Mouse (Mus musculus) MEL (cell line): ENCODE results near the gene Cbarp. TPM values are rescaled to one million over a fixed set of nuclear protein-coding genes. Genes with fewer than 3 reads are reported as not detected.

Experiments
- DNase-seq: peaks from one replicate; pipeline ENCODE4 v3.0.0; 2011; ENCODE audit warnings: low read depth, low spot score
- H3K27ac ChIP-seq: 2 replicates; pipeline ENCODE4 v1.5.1; 2012; ENCODE audit warnings: low read depth, mild to moderate bottlenecking, control low read depth, low read length, moderate library complexity; ENCODE audit not compliant: control insufficient read depth
- H3K27me3 ChIP-seq, 2 experiments: fragments of 150-350 bp in 1 of 2; sonication (generic) in 1 of 2; 2 replicates each; pipeline ENCODE4 v1.6.1; 2012; ENCODE audit warnings: low read length in 2 of 2, mild to moderate bottlenecking in 2 of 2, improper control_type of control experiment in 1 of 2, moderate library complexity in 1 of 2; ENCODE audit not compliant: insufficient read depth in 2 of 2, control insufficient read depth in 1 of 2
- H3K36me3 ChIP-seq, 2 experiments: 2 replicates each; pipeline ENCODE4 v1.6.1; 2012 to 2014; ENCODE audit warnings: low read length in 2 of 2, improper control_type of control experiment in 1 of 2, inconsistent platforms in 1 of 2, mild to moderate bottlenecking in 1 of 2; ENCODE audit not compliant: insufficient read depth in 2 of 2, control insufficient read depth in 1 of 2
- H3K4me1 ChIP-seq, 2 experiments: fragments of 150-350 bp in 1 of 2; sonication (generic) in 1 of 2; 2 replicates each; pipeline ENCODE4 v1.6.1; 2012; ENCODE audit warnings: low read length in 2 of 2, improper control_type of control experiment in 1 of 2, mild to moderate bottlenecking in 1 of 2; ENCODE audit not compliant: insufficient read depth in 2 of 2, control insufficient read depth in 1 of 2
- H3K4me3 ChIP-seq, 2 experiments: fragments of 150-350 bp in 1 of 2; sonication (generic) in 1 of 2; 2 replicates each; pipeline ENCODE4 v1.5.1; 2012; ENCODE audit warnings: low read depth in 2 of 2, low read length in 2 of 2, mild to moderate bottlenecking in 2 of 2, moderate library complexity in 2 of 2, control low read depth in 1 of 2, improper control_type of control experiment in 1 of 2; ENCODE audit not compliant: control insufficient read depth in 1 of 2, insufficient read depth in 1 of 2
- H3K79me2 ChIP-seq: 2 replicates; pipeline ENCODE4 v1.6.1; 2012; ENCODE audit warnings: mild to moderate bottlenecking, low read length, moderate library complexity; ENCODE audit not compliant: control insufficient read depth, poor library complexity, insufficient read depth
- H3K9ac ChIP-seq: 2 replicates; pipeline ENCODE4 v1.6.1; 2012; ENCODE audit warnings: low read depth, mild to moderate bottlenecking, control low read depth, low read length, moderate library complexity; ENCODE audit not compliant: control insufficient read depth, poor library complexity, severe bottlenecking
- H3K9me3 ChIP-seq: fragments of 150-350 bp; sonication (generic); replicated peaks from 2 replicates; pipeline ENCODE4 v1.6.1; 2012; ENCODE audit warnings: mild to moderate bottlenecking, low read length, improper control_type of control experiment, moderate library complexity; ENCODE audit not compliant: insufficient read depth
- E2F4 ChIP-seq: IDR thresholded peaks from 2 replicates; pipeline ENCODE4 v1.6.1; 2011; ENCODE audit warnings: low read depth, low read length, improper control_type of control experiment, borderline replicate concordance
- EP300 ChIP-seq, 2 experiments: IDR thresholded peaks; 2 replicates each; pipeline ENCODE4 v1.6.1; 2011; ENCODE audit warnings: improper control_type of control experiment in 2 of 2, low read length in 2 of 2, low read depth in 1 of 2, mild to moderate bottlenecking in 1 of 2
- HCFC1 ChIP-seq: IDR thresholded peaks from 2 replicates; pipeline ENCODE4 v1.6.1; 2012; ENCODE audit warnings: low read depth, mild to moderate bottlenecking, inconsistent platforms, low read length, improper control_type of control experiment, moderate library complexity
- MAZ ChIP-seq: IDR thresholded peaks from 2 replicates; pipeline ENCODE4 v1.6.1; 2012; ENCODE audit warnings: low read depth, mild to moderate bottlenecking, inconsistent platforms, low read length, improper control_type of control experiment
- MEF2A ChIP-seq: IDR thresholded peaks from 2 replicates; pipeline ENCODE4 v1.6.1; 2014; ENCODE audit warnings: low read depth, mild to moderate bottlenecking, inconsistent platforms, low read length, improper control_type of control experiment; ENCODE audit not compliant: poor library complexity, insufficient replicate concordance, severe bottlenecking; ENCODE audit errors: extremely low read depth
- MXI1 ChIP-seq: IDR thresholded peaks from 2 replicates; pipeline ENCODE4 v1.6.1; 2011; ENCODE audit warnings: mild to moderate bottlenecking, low read depth, low read length, improper control_type of control experiment
- NRF1 ChIP-seq: IDR thresholded peaks from 2 replicates; pipeline ENCODE4 v1.6.1; 2014; ENCODE audit warnings: low read depth, mild to moderate bottlenecking, inconsistent platforms, low read length, improper control_type of control experiment, moderate library complexity; ENCODE audit not compliant: poor library complexity, insufficient read depth, severe bottlenecking
- POLR2A ChIP-seq, 2 experiments: IDR thresholded peaks; 2 replicates each; pipeline ENCODE4 v1.6.1; 2011 to 2012; ENCODE audit warnings: low read length in 2 of 2, mild to moderate bottlenecking in 2 of 2, control low read depth in 1 of 2, improper control_type of control experiment in 1 of 2, low read depth in 1 of 2, moderate library complexity in 1 of 2; ENCODE audit not compliant: control insufficient read depth in 1 of 2, insufficient read depth in 1 of 2, poor library complexity in 1 of 2
- POLR2AphosphoS2 ChIP-seq: IDR thresholded peaks from 2 replicates; pipeline ENCODE4 v1.6.1; 2011; ENCODE audit warnings: low read length, improper control_type of control experiment
- SMC3 ChIP-seq: IDR thresholded peaks from 2 replicates; pipeline ENCODE4 v1.6.1; 2011; ENCODE audit warnings: low read depth, low read length, improper control_type of control experiment
- TAL1 ChIP-seq: IDR thresholded peaks from 2 replicates; pipeline ENCODE4 v1.6.1; 2012; ENCODE audit warnings: mild to moderate bottlenecking, inconsistent platforms, low read length, moderate library complexity, mixed read lengths
- TCF12 ChIP-seq: IDR thresholded peaks from 2 replicates; pipeline ENCODE4 v1.6.1; 2014; ENCODE audit warnings: low read depth, mild to moderate bottlenecking, inconsistent platforms, low read length, improper control_type of control experiment, moderate library complexity
- USF2 ChIP-seq, 2 experiments: IDR thresholded peaks; 2 replicates each; pipeline ENCODE4 v1.6.1; 2011 to 2012; ENCODE audit warnings: improper control_type of control experiment in 2 of 2, low read length in 2 of 2, borderline replicate concordance in 1 of 2, inconsistent platforms in 1 of 2, low read depth in 1 of 2, mild to moderate bottlenecking in 1 of 2; ENCODE audit not compliant: insufficient read depth in 1 of 2
- ZC3H11A ChIP-seq: IDR thresholded peaks from 2 replicates; pipeline ENCODE4 v1.6.1; 2012; ENCODE audit warnings: low read depth, mild to moderate bottlenecking, inconsistent platforms, low read length, improper control_type of control experiment
- ZKSCAN1 ChIP-seq: IDR thresholded peaks from 2 replicates; pipeline ENCODE4 v1.6.1; 2012; ENCODE audit warnings: low read depth, mild to moderate bottlenecking, inconsistent platforms, low read length, improper control_type of control experiment, moderate library complexity
- polyA plus RNA-seq, 2 experiments: library from polyadenylated mRNA; stranded (reverse) in 1 of 2; unstranded in 1 of 2; fragments of >175 nt in 1 of 2; fragments of >200 nt in 1 of 2; gene quantifications; 2 replicates each; pipeline versions ENCODE4 v1.2.1 to v1.2.4; 2012; ENCODE audit warnings: low replicate concordance in 2 of 2, low read depth in 1 of 2; ENCODE audit not compliant: insufficient read length in 2 of 2, insufficient read depth in 1 of 2, missing spikeins in 1 of 2
- total RNA-seq: library from RNA; depleted of rRNA; stranded (reverse); fragments of 300-350 nt; gene quantifications from 2 replicates; pipeline ENCODE4 v1.2.3, GENCODE M21; 2012

The Cbarp gene
- total and polyA plus RNA-seq, 3 experiments, result 6.8 to 19.3 TPM; not detected in 1

DNA sequence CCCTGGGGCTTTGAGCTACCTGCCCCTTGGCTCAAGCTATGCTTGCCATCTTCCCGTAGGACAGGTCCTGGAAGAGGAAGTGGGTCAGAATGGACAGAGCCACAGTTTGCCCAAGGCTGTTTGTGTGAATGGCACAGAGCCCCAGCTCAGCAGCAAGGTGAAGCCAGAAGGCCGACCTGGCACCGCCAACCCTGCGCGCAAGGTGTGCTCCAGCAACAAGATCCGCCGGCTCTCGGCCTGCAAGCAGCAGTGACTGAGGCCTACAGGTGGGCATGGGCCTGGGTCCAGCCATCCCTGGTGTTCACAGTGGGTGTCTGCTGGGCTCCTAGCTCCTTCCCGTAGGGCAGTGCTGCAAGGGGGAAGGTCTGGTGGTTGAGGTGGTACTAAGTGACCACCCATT is 10.8 kb downstream of the Cbarp start:
- Histone ChIP-seq H3K36me3 (no peaks in the 10 kb centered on the region; a peak in 1 of 4 replicates), H3K27ac (no peak overlapping the region), H3K9ac (no peak overlapping the region), H3K9me3 (no peaks in the 10 kb centered on the region), H3K79me2 (peaks cover 4% of the 10 kb centered on the region; the same call in 1 of the 2 replicates), H3K27me3 (no peaks in the 10 kb centered on the region), H3K4me3 (no peak overlapping the region), H3K4me1 (no peaks in the 10 kb centered on the region)
- TF ChIP-seq MEF2A, result no peak
- TF ChIP-seq POLR2A (IDR thresholded peaks at IDR 0.05; ENCODE audit: control insufficient read depth in 1 of 2, insufficient read depth in 1 of 2, low read depth in 1 of 2, low read length in 2 of 2, poor library complexity in 1 of 2), result 0 out of 4 replicates have a peak, but pooled peaks of 1 of the 2 experiments have one; percentile 4
- no peak for DNase-seq

DNA sequence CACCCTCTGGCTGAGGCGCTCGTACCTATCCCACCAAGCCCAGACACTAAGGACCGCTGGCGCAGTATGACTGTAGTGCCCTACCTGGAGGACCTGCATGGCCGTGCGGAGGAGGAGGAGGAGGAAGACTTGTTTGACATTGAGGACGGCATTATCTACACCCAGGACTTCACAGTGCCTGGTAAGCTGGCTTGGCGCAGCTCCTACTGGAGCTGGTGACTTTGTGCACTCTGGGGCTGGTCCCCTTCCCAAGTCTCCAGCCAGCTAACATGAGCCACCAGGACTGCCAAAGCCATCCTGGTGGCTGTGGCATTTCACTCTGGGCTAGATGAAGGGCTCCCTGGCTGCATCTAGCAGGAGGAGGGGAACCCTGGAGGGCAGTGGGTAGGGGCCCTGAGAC is 12.7 kb downstream of the Cbarp start:
- Histone ChIP-seq H3K9me3 (no peaks in the 10 kb centered on the region), H3K27me3 (no peaks in the 10 kb centered on the region), H3K27ac (no peak overlapping the region), H3K9ac (no peak overlapping the region), H3K79me2 (peaks cover 23% of the 10 kb centered on the region), H3K4me1 (no peaks in the 10 kb centered on the region; a peak in 1 of 4 replicates), H3K4me3 (no peak overlapping the region), H3K36me3 (peaks cover 0 to 3% of the 10 kb centered on the region in 2 experiments; a peak in 2 of 4 replicates)
- no peak for DNase-seq
- TF ChIP-seq USF2 (IDR thresholded peaks at IDR 0.05; ENCODE audit: borderline replicate concordance in 1 of 2, insufficient read depth in 1 of 2, low read depth in 1 of 2, low read length in 2 of 2) (no peak), HCFC1 (no peak), MXI1 (no peak), SMC3 (no peak), ZKSCAN1 (no peak), POLR2AphosphoS2 (no peak), MEF2A (no peak), ZC3H11A (no peak)

DNA sequence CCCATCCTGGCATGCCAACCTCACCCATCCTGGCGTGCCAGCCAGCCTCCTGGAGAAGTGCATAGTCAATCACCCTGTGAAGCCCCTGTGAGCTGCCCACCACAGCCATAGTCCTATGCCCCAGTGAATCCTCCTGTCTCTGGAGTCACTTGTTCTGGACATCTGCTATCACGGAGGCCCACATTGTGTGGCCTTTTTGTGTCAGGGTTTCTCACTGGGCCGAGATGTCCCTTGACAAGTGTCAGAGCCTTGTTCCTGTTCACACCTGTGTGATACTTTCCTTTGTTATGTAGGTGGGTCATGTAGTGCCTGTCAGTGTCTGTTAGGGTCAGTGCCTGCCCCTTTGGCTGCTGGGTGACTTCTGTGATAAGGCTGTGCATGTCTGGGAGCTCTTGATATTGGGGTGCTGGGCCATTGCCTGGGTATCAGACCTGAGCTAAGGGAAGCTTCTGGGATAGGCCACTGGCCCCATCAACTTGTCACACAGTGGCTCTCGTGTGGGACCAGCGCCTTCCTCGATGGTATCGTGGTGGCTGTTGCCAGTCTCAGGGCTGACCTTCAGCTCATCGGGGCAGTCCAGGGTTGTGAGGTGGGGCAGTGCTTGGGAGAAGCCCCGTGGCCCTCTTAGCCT is 16.6 kb downstream of the Cbarp start:
- H3K79me2 ChIP-seq, result peaks cover 56% of the 10 kb centered on the region
- no peak for DNase-seq
- no peak overlapping the region for H3K27ac ChIP-seq
- H3K36me3 ChIP-seq, result peaks cover 2 to 4% of the 10 kb centered on the region in 2 experiments; a peak in 2 of 4 replicates
- H3K9me3 ChIP-seq, result no peaks in the 10 kb centered on the region
- no peaks in the 10 kb centered on the region for H3K27me3 ChIP-seq
- H3K4me1 ChIP-seq, result no peaks in the 10 kb centered on the region; a peak in 1 of 4 replicates
- H3K9ac ChIP-seq, result no peak overlapping the region
- TF ChIP-seq ZC3H11A, result no peak
- no peak for TF ChIP-seq NRF1
- TF ChIP-seq MEF2A, result no peak
- TF ChIP-seq MAZ, result no peak
- TF ChIP-seq E2F4, result no peak
- TF ChIP-seq USF2 (IDR thresholded peaks at IDR 0.05; ENCODE audit: borderline replicate concordance in 1 of 2, insufficient read depth in 1 of 2, low read depth in 1 of 2, low read length in 2 of 2), result no peak
- peak in 1 of 2 experiments; percentile 23; a peak in 1 of 4 replicates for TF ChIP-seq EP300 (IDR thresholded peaks at IDR 0.05; ENCODE audit: low read depth in 1 of 2, low read length in 2 of 2)
- TF ChIP-seq TCF12, result peak; percentile 21; the same call in 1 of the 2 replicates
- TF ChIP-seq TAL1, result peak; percentile 35; the same call in 1 of the 2 replicates
- TF ChIP-seq, all 39 proteins: peak for 3
- no peak overlapping the region for H3K4me3 ChIP-seq
